Mouse (Mus musculus) cerebellum, adult 2 months (tissue): ENCODE measurements around the gene Foxp1.

Source experiments
- CTCF ChIP-seq: fragments of 200-500 bp; IDR thresholded peaks from 2 replicates; pipeline ENCODE4 v1.5.1; 2011; ENCODE audit warnings: low read depth, mild to moderate bottlenecking, control low read depth, low read length, moderate library complexity, borderline replicate concordance; ENCODE audit not compliant: insufficient read depth
- POLR2A ChIP-seq: fragments of 200-500 bp; IDR thresholded peaks from 2 replicates; pipeline ENCODE4 v1.6.1; 2011; ENCODE audit warnings: low read length, control low read depth, borderline replicate concordance; ENCODE audit not compliant: insufficient read depth

DNA sequence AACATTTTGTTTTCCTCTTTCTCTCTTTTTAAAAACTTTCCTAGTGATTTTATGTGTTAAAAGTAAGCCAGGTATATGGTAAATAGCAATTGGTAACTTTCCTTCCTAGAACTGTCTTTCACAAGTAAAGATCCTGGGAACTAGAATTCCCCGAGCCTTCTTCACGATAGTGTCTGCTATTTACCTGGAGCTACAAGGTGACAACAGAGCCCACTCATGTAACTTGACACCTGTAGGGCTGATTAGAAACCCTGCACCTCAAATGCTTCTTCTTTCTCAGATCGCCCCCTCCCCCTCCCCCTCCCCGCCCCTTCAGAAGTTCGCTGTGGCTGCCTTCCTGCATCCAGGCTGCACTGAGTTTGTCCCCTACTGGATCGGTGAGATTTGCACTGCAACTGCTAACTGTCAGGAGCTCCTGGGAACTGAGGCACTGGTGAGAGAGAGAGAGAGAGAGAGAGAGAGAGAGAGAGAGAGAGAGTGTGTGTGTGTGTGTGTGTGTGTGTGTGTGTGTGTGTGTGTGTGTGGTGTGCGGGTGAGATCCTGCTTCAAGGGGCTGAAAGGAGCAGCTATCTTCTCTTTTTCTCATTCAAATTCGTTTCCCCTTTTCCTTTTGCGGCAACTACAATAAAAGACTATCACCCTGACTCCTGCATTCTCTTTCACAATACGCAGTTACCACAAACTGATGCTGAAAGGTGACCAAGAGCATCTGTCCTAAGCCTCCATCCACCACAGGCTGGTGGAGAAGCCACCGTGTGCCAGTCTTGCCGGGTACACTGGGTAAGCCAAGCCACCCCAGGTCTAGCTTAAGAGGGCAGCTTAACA is 259.2 kb downstream of the Foxp1 start:
- no peak for TF ChIP-seq POLR2A
- TF ChIP-seq CTCF: no peak
